Mouse (Mus musculus) E14TG2a.4 (cell line): Measurements from ENCODE around the gene Mib2.

Experiments
- CTCF ChIP-seq: conservative IDR thresholded peaks from 2 replicates; pipeline ENCODE4 v1.5.1; 2014; ENCODE audit warnings: low read length
- POU5F1 ChIP-seq: IDR thresholded peaks from 2 replicates; pipeline ENCODE4 v1.6.1; 2014; ENCODE audit warnings: low read length, borderline replicate concordance

DNA sequence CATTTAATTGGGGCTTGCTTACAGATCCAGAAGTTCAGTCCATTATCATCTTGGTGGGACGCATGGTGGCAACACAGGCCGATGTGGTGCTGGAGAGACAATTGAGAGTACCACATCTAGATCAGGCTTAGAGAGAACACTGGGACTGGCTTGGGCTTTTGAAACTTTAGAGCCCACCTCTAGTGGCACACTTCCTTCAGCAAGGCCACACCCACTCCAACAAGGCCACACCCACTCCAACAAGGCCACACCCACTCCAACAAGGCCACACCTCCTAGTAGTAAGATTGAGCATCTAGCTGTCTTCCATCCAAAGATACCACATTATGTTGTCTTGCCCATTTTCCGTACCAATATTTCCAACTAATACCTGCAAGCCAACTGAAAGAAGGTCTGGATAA, 23.4 kb upstream of the Mib2 start:
- TF ChIP-seq CTCF (no peak), POU5F1 (no peak)
